Mouse (Mus musculus) heart, embryonic 14.5 days (tissue): ENCODE results near the gene Syngr2. TPM values are rescaled to one million over a fixed set of nuclear protein-coding genes. Genes with fewer than 3 reads are reported as not detected.
A peak's percentile ranks its signal among the peaks of the same experiment; 100 is the strongest.

ENCODE experiments used
- ATAC-seq: fragments of 200-750 bp; cut with Nextera tagmentation; 2 replicates; pipeline ENCODE4 v1.8.0; 2017; ENCODE audit warnings: low read depth, moderate TSS enrichment; ENCODE audit not compliant: insufficient number of reproducible peaks, insufficient read depth, low FRiP score
- H3K27ac ChIP-seq, 2 experiments: fragments of 200-500 bp in 1 of 2; fragments of 300-500 bp in 1 of 2; sonication (generic) in 1 of 2; replicated peaks in 1 of 2; 2 replicates each; pipeline ENCODE4 v1.5.1; 2012 to 2014; ENCODE audit warnings: low read depth in 2 of 2, low read length in 2 of 2, control low read depth in 1 of 2, mild to moderate bottlenecking in 1 of 2, mixed read lengths in 1 of 2; ENCODE audit not compliant: control insufficient read depth in 1 of 2, insufficient read depth in 1 of 2
- H3K27me3 ChIP-seq: fragments of 300-500 bp; sonication (generic); 2 replicates; pipeline ENCODE4 v1.6.1; 2014; ENCODE audit warnings: mild to moderate bottlenecking, low read length, control low read depth; ENCODE audit not compliant: control insufficient read depth, insufficient read depth
- H3K36me3 ChIP-seq: fragments of 300-500 bp; sonication (generic); 2 replicates; pipeline ENCODE4 v1.6.1; 2014; ENCODE audit warnings: mild to moderate bottlenecking, control low read depth, low read length, mixed read lengths; ENCODE audit not compliant: control insufficient read depth, insufficient read depth
- H3K4me1 ChIP-seq, 2 experiments: fragments of 200-500 bp in 1 of 2; fragments of 300-500 bp in 1 of 2; sonication (generic) in 1 of 2; 2 replicates each; pipeline ENCODE4 v1.6.1; 2012 to 2014; ENCODE audit warnings: low read length in 2 of 2, control low read depth in 1 of 2, mixed read lengths in 1 of 2; ENCODE audit not compliant: control insufficient read depth in 2 of 2, insufficient read depth in 2 of 2
- H3K4me2 ChIP-seq: fragments of 300-500 bp; sonication (generic); 2 replicates; pipeline ENCODE4 v1.6.1; 2014; ENCODE audit warnings: mild to moderate bottlenecking, low read length
- H3K4me3 ChIP-seq, 2 experiments: fragments of 200-500 bp in 1 of 2; fragments of 300-500 bp in 1 of 2; sonication (generic) in 1 of 2; 2 replicates each; pipeline ENCODE4 v1.5.1; 2012 to 2014; ENCODE audit warnings: low read length in 2 of 2, mild to moderate bottlenecking in 2 of 2, control low read depth in 1 of 2, low read depth in 1 of 2, moderate library complexity in 1 of 2; ENCODE audit not compliant: control insufficient read depth in 1 of 2, insufficient read depth in 1 of 2
- H3K9ac ChIP-seq: fragments of 300-500 bp; sonication (generic); 2 replicates; pipeline ENCODE4 v1.6.1; 2014; ENCODE audit warnings: mild to moderate bottlenecking, low read length
- H3K9me3 ChIP-seq: fragments of 300-500 bp; sonication (generic); 2 replicates; pipeline ENCODE4 v1.6.1; 2016; ENCODE audit warnings: low read length, control low read depth; ENCODE audit not compliant: control insufficient read depth
- WGBS: fragments of 180-500 bp; shearing (Covaris S2); extraction: QIAGEN DNeasy Blood & Tissue Kit; methylation state at CpG from one replicate; pipeline ENCODE4 v1.1.7; 2014; 5-methylcytosine and 5-hydroxymethylcytosine counted together
- polyA plus RNA-seq: library from polyadenylated mRNA; unstranded; fragments of >200 nt; fragmentation: Nextera tagmentation; extraction: Ambion mirVana; gene quantifications from 2 replicates; pipeline ENCODE4 v1.2.1, GENCODE M21; 2014

The Syngr2 gene
- polyA plus RNA-seq, 1 experiment from 2014 or later = 102 TPM

- Histone ChIP-seq H3K9me3 (no peaks in the 10 kb centered on the region), H3K27me3 (no peaks in the 10 kb centered on the region), H3K9ac (no peak overlapping the region), H3K4me3 (no peak overlapping the region), H3K4me2 (no peak overlapping the region), H3K36me3 (no peaks in the 10 kb centered on the region), H3K4me1 (peaks cover 7 to 11% of the 10 kb centered on the region in 2 experiments; a peak in 3 of 4 replicates), H3K27ac (no peak overlapping the region)
- 51% methylated on average over 5 of the region's 5 CpGs for WGBS
- no peak for ATAC-seq
Measured at GRCm38 (mm10) chr11:117799174-117799573, 10.3 kb upstream of the Syngr2 start.

GRCm38 (mm10) chr11:117800038-117800437 is 9.4 kb upstream of the Syngr2 start:
- no peak for ATAC-seq
- Histone ChIP-seq H3K9me3 (no peaks in the 10 kb centered on the region), H3K27me3 (no peaks in the 10 kb centered on the region), H3K4me3 (no peak overlapping the region), H3K9ac (no peak overlapping the region), H3K4me2 (no peak overlapping the region), H3K27ac (no peak overlapping the region), H3K36me3 (no peaks in the 10 kb centered on the region), H3K4me1 (peaks cover 7 to 11% of the 10 kb centered on the region in 2 experiments; a peak in 3 of 4 replicates)
- 87% methylated on average over 7 of the region's 7 CpGs for WGBS

GRCm38 (mm10) chr11:117801650-117802049 is 7.8 kb upstream of the Syngr2 start:
- Histone ChIP-seq H3K4me2 (no peak overlapping the region), H3K4me3 (no peak overlapping the region), H3K27me3 (no peaks in the 10 kb centered on the region), H3K4me1 (peaks cover 7 to 11% of the 10 kb centered on the region in 2 experiments; a peak in 3 of 4 replicates), H3K36me3 (no peaks in the 10 kb centered on the region), H3K9ac (no peak overlapping the region), H3K27ac (no peak overlapping the region), H3K9me3 (no peaks in the 10 kb centered on the region)
- 80% methylated on average over 7 of the region's 7 CpGs for WGBS
- no peak for ATAC-seq

GRCm38 (mm10) chr11:117803166-117803688 is 6.2 kb upstream of the Syngr2 start:
- H3K9ac ChIP-seq = no peak overlapping the region
- H3K27me3 ChIP-seq = no peaks in the 10 kb centered on the region
- H3K4me1 ChIP-seq = peaks cover 4 to 6% of the 10 kb centered on the region in 2 experiments; a peak in 3 of 4 replicates
- WGBS = 90% methylated on average over 3 of the region's 3 CpGs
- H3K9me3 ChIP-seq = no peaks in the 10 kb centered on the region
- H3K4me3 ChIP-seq = no peak overlapping the region
- no peaks in the 10 kb centered on the region for H3K36me3 ChIP-seq
- no peak overlapping the region for H3K27ac ChIP-seq
- no peak for ATAC-seq
- no peak overlapping the region for H3K4me2 ChIP-seq

- H3K9ac ChIP-seq = no peak overlapping the region
- H3K4me1 ChIP-seq = peaks cover 6 to 16% of the 10 kb centered on the region in 2 experiments
- H3K9me3 ChIP-seq = no peaks in the 10 kb centered on the region
- H3K4me3 ChIP-seq = no peak overlapping the region
- H3K4me2 ChIP-seq = no peak overlapping the region
- no peak for ATAC-seq
- 92% methylated on average over 6 of the region's 6 CpGs for WGBS
- H3K36me3 ChIP-seq = no peaks in the 10 kb centered on the region
- no peak overlapping the region for H3K27ac ChIP-seq
- no peaks in the 10 kb centered on the region for H3K27me3 ChIP-seq
Measured at GRCm38 (mm10) chr11:117806781-117807180, 2.7 kb upstream of the Syngr2 start.

- Histone ChIP-seq H3K27ac (peak overlapping the region; percentile 63 to 65), H3K4me1 (peaks cover 9 to 27% of the 10 kb centered on the region in 2 experiments), H3K9me3 (no peaks in the 10 kb centered on the region), H3K4me2 (peak overlapping the region; percentile 96), H3K9ac (peak overlapping the region; percentile 93), H3K27me3 (no peaks in the 10 kb centered on the region), H3K4me3 (peak overlapping the region; percentile 83 to 93), H3K36me3 (peaks cover 35% of the 10 kb centered on the region)
- ATAC-seq = peak; percentile 68
- whole genome bisulfite sequencing = under 1% methylated on average over 21 of the region's 21 CpGs
Measured at GRCm38 (mm10) chr11:117810401-117811046, 1.1 kb downstream of the Syngr2 start.

GRCm38 (mm10) chr11:117813867-117814266 is 4.4 kb downstream of the Syngr2 start:
- no peak overlapping the region for H3K27ac ChIP-seq

More at GRCm38 (mm10) chr11:117813867-117814266, 4.4 kb downstream of the Syngr2 start:
- Histone ChIP-seq H3K27me3 (no peaks in the 10 kb centered on the region), H3K9me3 (no peaks in the 10 kb centered on the region), H3K4me2 (no peak overlapping the region), H3K36me3 (peaks cover 68% of the 10 kb centered on the region), H3K4me3 (no peak overlapping the region), H3K4me1 (peaks cover 14 to 29% of the 10 kb centered on the region in 2 experiments), H3K9ac (no peak overlapping the region)
- 67% methylated on average over 5 of the region's 5 CpGs for WGBS
- no peak for ATAC-seq
